Mouse (Mus musculus): ENCODE measurements around the gene R3hcc1l. TPM values are rescaled to one million over a fixed set of nuclear protein-coding genes. Genes with fewer than 3 reads are reported as not detected.

Gene R3hcc1l
- polyA plus RNA-seq, 1 experiment from 2014 or later = 11.1 TPM

- WGBS (ENCODE audit: insufficient replicate concordance) = 78% methylated on average over 8 of the region's 8 CpGs
- no peak overlapping the region for H3K4me2 ChIP-seq
- H3K9me3 ChIP-seq (replicated peaks) = no peaks in the 10 kb centered on the region
- 0 out of 2 replicates have a peak, but pooled peaks cover 3% of the 10 kb centered on the region for H3K27me3 ChIP-seq
- H3K36me3 ChIP-seq = no peaks in the 10 kb centered on the region
- H3K4me1 ChIP-seq (replicated peaks) = peaks cover 22% of the 10 kb centered on the region
- no peak overlapping the region for H3K27ac ChIP-seq
- no peak overlapping the region for H3K4me3 ChIP-seq (replicated peaks)
- no peak overlapping the region for H3K9ac ChIP-seq
- no peak for DNase-seq
- ATAC-seq (ENCODE audit: low read depth) = no peak
Measured at GRCm38 (mm10) chr19:42515656-42516055, 2.9 kb upstream of the R3hcc1l start.

- no peak for DNase-seq
- 73% methylated on average over 8 of the region's 8 CpGs for WGBS (ENCODE audit: insufficient replicate concordance)
- H3K4me1 ChIP-seq (replicated peaks) = peaks cover 22% of the 10 kb centered on the region
Measured at GRCm38 (mm10) chr19:42516121-42516520, 2.4 kb upstream of the R3hcc1l start.

GRCm38 (mm10) chr19:42517957-42518619 lies 471 bp upstream of the R3hcc1l start:
- H3K4me3 ChIP-seq (replicated peaks) = peak overlapping the region; percentile 92
- 16% methylated on average over 24 of the region's 24 CpGs for WGBS (ENCODE audit: insufficient replicate concordance)
- H3K27ac ChIP-seq = no peak overlapping the region
- peaks cover 33% of the 10 kb centered on the region for H3K4me1 ChIP-seq (replicated peaks)
- no peaks in the 10 kb centered on the region for H3K9me3 ChIP-seq (replicated peaks)
- 0 out of 2 replicates have a peak, but pooled peaks cover 3% of the 10 kb centered on the region for H3K27me3 ChIP-seq
- DNase-seq = no peak
- no peak for ATAC-seq (ENCODE audit: low read depth)
- H3K4me2 ChIP-seq = peak overlapping the region; percentile 84
- H3K36me3 ChIP-seq = no peaks in the 10 kb centered on the region
- peak overlapping the region; percentile 39; the same call in 1 of the 2 replicates for H3K9ac ChIP-seq

More at GRCm38 (mm10) chr19:42516121-42516520, 2.4 kb upstream of the R3hcc1l start:
- Histone ChIP-seq H3K9ac (no peak overlapping the region), H3K4me3 (replicated peaks) (no peak overlapping the region), H3K27me3 (0 out of 2 replicates have a peak, but pooled peaks cover 3% of the 10 kb centered on the region), H3K27ac (no peak overlapping the region), H3K9me3 (replicated peaks) (no peaks in the 10 kb centered on the region), H3K4me2 (no peak overlapping the region), H3K36me3 (no peaks in the 10 kb centered on the region)
- no peak for ATAC-seq (ENCODE audit: low read depth)

GRCm38 (mm10) chr19:42519760-42520159 lies 1.2 kb downstream of the R3hcc1l start:
- H3K27me3 ChIP-seq = 0 out of 2 replicates have a peak, but pooled peaks cover 3% of the 10 kb centered on the region
- no peaks in the 10 kb centered on the region for H3K9me3 ChIP-seq (replicated peaks)
- peaks cover 42% of the 10 kb centered on the region for H3K4me1 ChIP-seq (replicated peaks)
- H3K9ac ChIP-seq = peak overlapping the region; percentile 92
- no peak for DNase-seq
- peak overlapping the region; percentile 92 for H3K4me3 ChIP-seq (replicated peaks)
- peak overlapping the region; percentile 84 for H3K4me2 ChIP-seq
- H3K27ac ChIP-seq = no peak overlapping the region
- ATAC-seq (ENCODE audit: low read depth) = no peak
- H3K36me3 ChIP-seq = no peaks in the 10 kb centered on the region
- WGBS (ENCODE audit: insufficient replicate concordance) = 42% methylated on average over 9 of the region's 9 CpGs

GRCm38 (mm10) chr19:42524703-42525102 lies 6.1 kb downstream of the R3hcc1l start:
- H3K36me3 ChIP-seq = no peaks in the 10 kb centered on the region
- no peak for ATAC-seq (ENCODE audit: low read depth)
- H3K4me2 ChIP-seq = no peak overlapping the region
- peaks cover 42% of the 10 kb centered on the region for H3K4me1 ChIP-seq (replicated peaks)
- no peaks in the 10 kb centered on the region for H3K27me3 ChIP-seq
- no peak overlapping the region for H3K4me3 ChIP-seq (replicated peaks)
- no peaks in the 10 kb centered on the region for H3K9me3 ChIP-seq (replicated peaks)
- 76% methylated on average over 2 of the region's 2 CpGs for WGBS (ENCODE audit: insufficient replicate concordance)
- DNase-seq = no peak
- no peak overlapping the region for H3K9ac ChIP-seq
- no peak overlapping the region for H3K27ac ChIP-seq

GRCm38 (mm10) chr19:42529992-42530437 lies 11.5 kb downstream of the R3hcc1l start:
- DNase-seq = no peak
- H3K36me3 ChIP-seq = no peaks in the 10 kb centered on the region
- no peaks in the 10 kb centered on the region for H3K9me3 ChIP-seq (replicated peaks)
- H3K4me1 ChIP-seq (replicated peaks) = peaks cover 55% of the 10 kb centered on the region
- ATAC-seq (ENCODE audit: low read depth) = peak; percentile 61
- H3K4me2 ChIP-seq = peak overlapping the region; percentile 47
- H3K4me3 ChIP-seq (replicated peaks) = no peak overlapping the region
- no peaks in the 10 kb centered on the region for H3K27me3 ChIP-seq
- H3K9ac ChIP-seq = peak overlapping the region; percentile 47; the same call in 1 of the 2 replicates
- H3K27ac ChIP-seq = peak overlapping the region; percentile 53
- WGBS (ENCODE audit: insufficient replicate concordance) = 22% methylated on average over 9 of the region's 9 CpGs

GRCm38 (mm10) chr19:42534427-42534826 lies 15.9 kb downstream of the R3hcc1l start:
- Histone ChIP-seq H3K27me3 (no peaks in the 10 kb centered on the region), H3K4me1 (replicated peaks) (peaks cover 58% of the 10 kb centered on the region), H3K36me3 (no peaks in the 10 kb centered on the region), H3K27ac (no peak overlapping the region), H3K4me3 (replicated peaks) (no peak overlapping the region), H3K4me2 (no peak overlapping the region), H3K9ac (no peak overlapping the region), H3K9me3 (replicated peaks) (no peaks in the 10 kb centered on the region)
- ATAC-seq (ENCODE audit: low read depth) (no peak), DNase-seq (no peak)
- 74% methylated on average over 3 of the region's 3 CpGs for WGBS (ENCODE audit: insufficient replicate concordance)

GRCm38 (mm10) chr19:42537600-42537999 lies 19.0 kb downstream of the R3hcc1l start:
- Histone ChIP-seq H3K4me1 (replicated peaks) (peaks cover 43% of the 10 kb centered on the region), H3K27ac (no peak overlapping the region), H3K36me3 (no peaks in the 10 kb centered on the region), H3K9me3 (replicated peaks) (no peaks in the 10 kb centered on the region), H3K9ac (no peak overlapping the region), H3K4me3 (replicated peaks) (no peak overlapping the region), H3K4me2 (no peak overlapping the region), H3K27me3 (no peaks in the 10 kb centered on the region)
- DNase-seq (no peak), ATAC-seq (ENCODE audit: low read depth) (no peak)
- 68% methylated on average over 1 of the region's 1 CpGs for WGBS (ENCODE audit: insufficient replicate concordance)

- Histone ChIP-seq H3K27me3 (no peaks in the 10 kb centered on the region), H3K9ac (no peak overlapping the region), H3K9me3 (replicated peaks) (no peaks in the 10 kb centered on the region), H3K27ac (no peak overlapping the region), H3K36me3 (no peaks in the 10 kb centered on the region), H3K4me3 (replicated peaks) (no peak overlapping the region), H3K4me2 (no peak overlapping the region), H3K4me1 (replicated peaks) (peaks cover 38% of the 10 kb centered on the region)
- DNase-seq (no peak), ATAC-seq (ENCODE audit: low read depth) (no peak)
- WGBS (ENCODE audit: insufficient replicate concordance) = 66% methylated on average over 2 of the region's 2 CpGs
Measured at GRCm38 (mm10) chr19:42538911-42539310, 20.4 kb downstream of the R3hcc1l start.

GRCm38 (mm10) chr19:42539414-42540189 lies 21.0 kb downstream of the R3hcc1l start:
- DNase-seq (no peak), ATAC-seq (ENCODE audit: low read depth) (no peak)
- WGBS (ENCODE audit: insufficient replicate concordance) = 56% methylated on average over 7 of the region's 7 CpGs
- no peaks in the 10 kb centered on the region for H3K36me3 ChIP-seq
- H3K4me2 ChIP-seq = no peak overlapping the region
- no peaks in the 10 kb centered on the region for H3K27me3 ChIP-seq
- no peak overlapping the region for H3K9ac ChIP-seq
- H3K27ac ChIP-seq = no peak overlapping the region
- no peaks in the 10 kb centered on the region for H3K9me3 ChIP-seq (replicated peaks)
- no peak overlapping the region for H3K4me3 ChIP-seq (replicated peaks)
- peaks cover 39% of the 10 kb centered on the region for H3K4me1 ChIP-seq (replicated peaks)

GRCm38 (mm10) chr19:42540649-42541048 lies 22.1 kb downstream of the R3hcc1l start:
- no peak overlapping the region for H3K4me2 ChIP-seq
- H3K36me3 ChIP-seq = no peaks in the 10 kb centered on the region
- H3K27ac ChIP-seq = no peak overlapping the region
- 81% methylated on average over 3 of the region's 3 CpGs for WGBS (ENCODE audit: insufficient replicate concordance)
- ATAC-seq (ENCODE audit: low read depth) (no peak), DNase-seq (no peak)
- no peaks in the 10 kb centered on the region for H3K27me3 ChIP-seq
- H3K9ac ChIP-seq = no peak overlapping the region
- H3K9me3 ChIP-seq (replicated peaks) = no peaks in the 10 kb centered on the region
- no peak overlapping the region for H3K4me3 ChIP-seq (replicated peaks)
- H3K4me1 ChIP-seq (replicated peaks) = peaks cover 37% of the 10 kb centered on the region
